Mouse (Mus musculus) spleen, adult 2 months (tissue): Measurements from ENCODE around the gene Cct6b.

Experiments
- CTCF ChIP-seq: fragments of 200-500 bp; IDR thresholded peaks from 2 replicates; pipeline ENCODE4 v1.5.1; 2011; ENCODE audit warnings: mild to moderate bottlenecking, inconsistent platforms; ENCODE audit not compliant: insufficient read depth, insufficient read length, insufficient replicate concordance; ENCODE audit errors: extremely low read depth
- POLR2A ChIP-seq: fragments of 200-500 bp; IDR thresholded peaks from 2 replicates; pipeline ENCODE4 v1.6.1; 2011; ENCODE audit warnings: low read depth, low read length, inconsistent platforms

DNA sequence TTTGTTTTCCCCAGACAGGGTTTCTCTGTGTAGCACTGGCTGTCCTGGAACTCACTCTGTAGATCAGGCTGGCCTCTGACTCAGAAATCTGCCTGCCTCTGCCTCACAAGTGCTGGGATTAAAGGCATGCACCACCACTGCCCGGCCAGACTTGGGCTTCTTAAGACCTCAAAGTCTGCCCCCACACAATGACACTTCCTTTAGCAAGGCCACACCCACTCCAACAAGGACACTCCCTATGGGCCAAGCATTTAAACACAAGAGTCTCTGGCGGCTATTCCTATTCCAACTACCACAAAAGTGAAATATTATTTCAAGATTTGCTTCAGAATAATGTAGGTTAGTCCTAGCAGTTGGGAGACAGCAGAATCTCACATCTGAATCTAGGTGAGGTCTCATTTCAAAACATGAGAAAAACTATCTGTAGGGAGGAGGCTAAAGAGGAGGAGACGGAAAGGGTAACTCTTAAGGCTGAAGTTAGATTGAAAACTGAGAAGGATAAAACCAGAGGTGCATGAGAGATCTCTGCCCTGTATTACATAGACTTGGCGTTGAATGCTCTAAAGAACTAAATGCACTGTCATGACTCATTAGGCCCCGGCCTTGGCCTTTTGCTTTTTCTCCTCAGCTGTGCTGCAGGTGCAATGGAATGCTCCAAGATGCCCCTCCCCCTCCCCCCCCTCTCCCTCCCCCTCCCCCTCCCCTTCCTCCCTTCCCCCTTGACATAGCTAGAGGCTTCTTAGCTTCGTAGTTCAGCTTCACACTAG, 11.6 kb downstream of the Cct6b start:
- TF ChIP-seq CTCF (no peak), POLR2A (no peak)
